Mouse (Mus musculus) bone marrow, adult 2 months (tissue): Measurements from ENCODE around the gene Dtx4. TPM values are rescaled to one million over a fixed set of nuclear protein-coding genes. Genes with fewer than 3 reads are reported as not detected.
"Not testable (repeated sequence)": the region's sequence is repeated elsewhere in the genome, so short reads cannot be mapped to it uniquely, and the experiment has no call there.

Experiments
- H3K27ac ChIP-seq: fragments of 200-500 bp; 2 replicates; pipeline ENCODE4 v1.5.1; 2012; ENCODE audit warnings: low read depth, mild to moderate bottlenecking, control low read depth, inconsistent platforms, low read length; ENCODE audit not compliant: control insufficient read depth, poor library complexity, insufficient read depth
- H3K4me1 ChIP-seq: fragments of 200-500 bp; 2 replicates; pipeline ENCODE4 v1.6.1; 2011; ENCODE audit warnings: low read length; ENCODE audit not compliant: control insufficient read depth, insufficient read depth
- H3K4me3 ChIP-seq: fragments of 200-500 bp; replicated peaks from 2 replicates; pipeline ENCODE3; 2011; ENCODE audit warnings: mild to moderate bottlenecking, low read depth, low read length, control low read depth; ENCODE audit not compliant: control insufficient read depth
- CTCF ChIP-seq: fragments of 200-500 bp; IDR thresholded peaks from 2 replicates; pipeline ENCODE4 v1.5.1; 2011; ENCODE audit warnings: low read length, control low read depth; ENCODE audit not compliant: control insufficient read depth, insufficient read depth
- POLR2A ChIP-seq: fragments of 200-500 bp; IDR thresholded peaks from 2 replicates; pipeline ENCODE4 v1.6.1; 2011; ENCODE audit warnings: low read depth, mild to moderate bottlenecking, control low read depth, low read length, borderline replicate concordance; ENCODE audit not compliant: control insufficient read depth
- WGBS: fragments of 180-500 bp; shearing (Covaris S2); methylation state at CpG from one replicate; pipeline ENCODE4 v1.1.7; 2018; 5-methylcytosine and 5-hydroxymethylcytosine counted together
- polyA plus RNA-seq: library from polyadenylated mRNA; stranded (reverse); fragments of >200 nt; gene quantifications from 2 replicates; pipeline ENCODE4 v1.2.4, GENCODE M21; 2011; ENCODE audit warnings: low replicate concordance; ENCODE audit not compliant: missing spikeins, insufficient read depth, insufficient read length

Gene Dtx4
- polyA plus RNA-seq, result 2.3 and 6.7 TPM in 2 replicates

- under 1% methylated on average over 80 of the region's 80 CpGs for whole genome bisulfite sequencing
- Histone ChIP-seq H3K27ac (peak within 1 kb of the TSS; percentile 83), H3K4me1 (no peaks in the 10 kb centered on the region), H3K4me3 (peak within 1 kb of the TSS; percentile 91)
- TF ChIP-seq POLR2A (peak; percentile 41; the same call in 1 of the 2 replicates), CTCF (peak; percentile 98)
Measured at GRCm38 (mm10) chr19:12501370-12502347, at the start of gene Dtx4. Gene Dtx4 (minus strand): TSS chr19:12501454.

- TF ChIP-seq CTCF, result no peak
- no peak for TF ChIP-seq POLR2A
- WGBS, result 88% methylated on average over 5 of the region's 5 CpGs
- H3K4me1 ChIP-seq, result no peaks in the 10 kb centered on the region
Measured at GRCm38 (mm10) chr19:12550005-12550942, 49.0 kb upstream of the Dtx4 start.

GRCm38 (mm10) chr19:12549166-12549565 lies 47.9 kb upstream of the Dtx4 start:
- 60% methylated on average over 5 of the region's 5 CpGs for WGBS
- TF ChIP-seq CTCF, result peak; percentile 52; the same call in 1 of the 2 replicates
- TF ChIP-seq POLR2A, result no peak
- Histone ChIP-seq H3K27ac (no peak overlapping the region), H3K4me1 (no peaks in the 10 kb centered on the region), H3K4me3 (no peak overlapping the region)

More at GRCm38 (mm10) chr19:12550005-12550942, 49.0 kb upstream of the Dtx4 start:
- Histone ChIP-seq H3K27ac (no peak overlapping the region), H3K4me3 (no peak overlapping the region)

DNA sequence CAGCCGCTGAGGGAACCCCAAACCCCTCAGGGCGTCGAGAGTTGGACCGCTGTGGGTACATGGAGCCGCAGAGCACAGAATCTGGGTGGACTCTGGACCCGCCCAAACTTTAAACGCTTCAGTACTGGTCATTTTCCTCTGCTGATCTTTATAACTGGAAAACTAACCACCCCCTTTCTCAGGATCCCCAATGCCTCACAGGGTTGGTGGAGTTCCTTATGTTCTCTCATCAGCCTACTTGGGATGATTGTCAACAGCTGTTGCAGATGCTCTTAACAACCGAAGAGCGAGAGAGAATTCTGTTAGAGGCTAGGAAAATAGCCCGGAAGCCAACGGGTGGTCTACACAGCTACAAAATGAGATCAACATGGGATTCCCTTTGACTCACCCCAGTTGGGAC lies 44.2 kb upstream of the Dtx4 start, which contains the start of gene Fam111a:
Fam111a (plus strand) TSS at position 301 of the 400 bp plus-strand sequence.
- not testable (repeated sequence) for H3K4me1 ChIP-seq, H3K4me3 ChIP-seq, H3K27ac ChIP-seq
- WGBS, result 92% methylated on average over 11 of the region's 11 CpGs

GRCm38 (mm10) chr19:12541644-12542043 lies 40.4 kb upstream of the Dtx4 start:
- no peak overlapping the region for H3K4me3 ChIP-seq
- H3K27ac ChIP-seq, result no peak overlapping the region
- WGBS, result 25% methylated on average over 2 of the region's 2 CpGs
- TF ChIP-seq POLR2A (no peak), CTCF (no peak)
- peaks cover 2% of the 10 kb centered on the region; the same call in 1 of the 2 replicates for H3K4me1 ChIP-seq

DNA sequence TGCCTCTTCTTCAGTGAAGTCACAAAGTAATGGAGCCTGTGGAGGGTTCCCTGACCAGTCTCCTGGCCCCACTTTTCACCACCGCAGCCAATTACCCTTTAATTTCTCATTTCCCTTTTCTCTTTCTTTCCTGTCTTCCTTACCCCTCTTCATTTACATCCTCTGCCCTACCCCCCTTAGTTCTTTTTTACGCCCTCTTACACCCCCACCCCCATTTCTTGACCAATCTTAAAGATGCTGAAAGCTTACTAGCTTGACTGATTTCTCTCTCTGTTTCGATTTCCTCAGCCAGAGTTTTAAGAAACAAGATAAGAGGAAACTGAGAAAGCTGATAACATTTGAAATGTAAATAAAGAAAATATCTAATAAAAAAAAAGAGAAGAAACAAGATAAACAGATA lies 39.5 kb upstream of the Dtx4 start:
- WGBS, result 41% methylated on average over 3 of the region's 3 CpGs
- no peak overlapping the region for H3K4me3 ChIP-seq

GRCm38 (mm10) chr19:12539975-12540374 lies 38.7 kb upstream of the Dtx4 start:
- no peak overlapping the region for H3K4me3 ChIP-seq
- H3K27ac ChIP-seq, result no peak overlapping the region
- H3K4me1 ChIP-seq, result peaks cover 2% of the 10 kb centered on the region; the same call in 1 of the 2 replicates
- TF ChIP-seq CTCF, result no peak
- TF ChIP-seq POLR2A, result no peak
- WGBS, result 23% methylated on average over 1 of the region's 1 CpGs

More for the DNA sequence above, 39.5 kb upstream of the Dtx4 start:
- Histone ChIP-seq H3K27ac (no peak overlapping the region; the same call in 1 of the 2 replicates), H3K4me1 (peaks cover 2% of the 10 kb centered on the region; the same call in 1 of the 2 replicates)
- TF ChIP-seq CTCF (no peak), POLR2A (no peak)

- no peak overlapping the region for H3K4me3 ChIP-seq
- peaks cover 2% of the 10 kb centered on the region; the same call in 1 of the 2 replicates for H3K4me1 ChIP-seq
- no peak overlapping the region for H3K27ac ChIP-seq
- TF ChIP-seq POLR2A (no peak), CTCF (no peak)
Measured at GRCm38 (mm10) chr19:12537168-12537567, 35.9 kb upstream of the Dtx4 start.
